Mouse (Mus musculus): Measurements from ENCODE around the gene Upb1. TPM values are rescaled to one million over a fixed set of nuclear protein-coding genes. Genes with fewer than 3 reads are reported as not detected.
"Not testable (repeated sequence)": the region's sequence is repeated elsewhere in the genome, so short reads cannot be mapped to it uniquely, and the experiment has no call there.

Gene Upb1
- under 1 TPM; 0.40 to 0.76 TPM for total RNA-seq (2021)
- long read RNA-seq, experiment 1: 0 reads
- long read RNA-seq, experiment 2, partial matches to known transcripts: 0 of 2 reads
- long read RNA-seq, experiment 2, other reads (novel, unspliced or antisense): 0 of 2 reads

DNA sequence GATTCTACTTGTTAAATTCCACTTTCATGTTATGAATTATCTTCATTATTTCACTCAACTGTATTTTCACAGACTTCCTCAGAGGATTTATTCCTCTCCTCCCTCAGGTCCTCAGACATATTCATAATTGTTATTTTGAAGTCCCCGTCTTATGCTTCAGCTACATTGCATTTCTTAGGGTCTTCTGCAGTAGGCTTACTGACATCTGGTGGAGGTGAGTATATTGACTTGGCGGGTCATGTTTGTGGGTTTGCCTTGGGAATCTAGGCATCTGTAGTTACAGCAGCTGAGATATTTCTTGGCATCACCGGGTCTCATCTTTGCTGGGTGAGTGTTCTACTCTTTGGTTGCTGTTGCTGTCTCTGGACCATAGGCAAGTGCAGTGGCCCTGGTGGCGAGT lies at the start of gene Upb1:
Gene Upb1 (plus strand): TSS at position 158 of the 400 bp plus-strand sequence.
- DNase-seq: no peak

DNA sequence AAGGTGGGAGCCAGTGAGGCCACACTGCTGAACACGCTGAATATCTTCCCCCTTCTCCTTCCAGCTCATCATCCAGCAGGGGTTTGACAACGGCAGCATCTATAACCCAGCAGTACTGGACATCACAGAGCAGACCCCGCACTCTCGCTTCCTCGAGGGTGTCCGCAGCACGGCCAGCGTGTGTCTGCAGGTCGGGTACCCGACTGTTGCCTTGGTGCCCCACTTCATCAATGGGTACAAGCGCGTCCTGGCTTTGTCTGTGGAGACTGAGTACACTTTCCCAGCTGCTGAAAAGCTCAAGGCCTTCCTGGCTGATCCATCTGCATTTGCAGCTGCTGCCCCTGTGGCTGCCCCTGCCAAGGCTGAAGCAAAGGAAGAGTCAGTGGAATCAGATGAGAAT lies 48.4 kb upstream of the Upb1 start:
- no peak for DNase-seq

DNA sequence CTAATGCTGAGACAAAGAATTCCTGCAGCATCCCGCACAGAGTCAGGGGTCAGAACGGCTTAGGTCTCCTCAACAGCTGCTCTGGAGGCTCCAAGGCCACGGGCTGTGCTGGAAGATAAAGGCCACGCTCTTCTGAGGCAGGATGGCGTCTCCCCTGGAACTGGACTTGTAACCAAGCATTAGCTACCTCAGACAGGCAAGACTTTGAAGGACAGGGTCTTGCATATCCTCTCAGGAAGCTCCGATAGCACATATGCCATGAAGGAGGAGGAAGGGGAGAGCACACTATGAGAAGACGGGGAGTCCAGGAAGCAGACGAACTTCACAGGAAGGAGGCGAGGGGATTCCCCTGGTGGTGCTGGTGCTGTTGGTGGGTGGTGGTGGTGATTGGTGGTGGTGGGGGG lies 47.1 kb upstream of the Upb1 start:
- peak in 1 of 2 experiments; percentile 25 for DNase-seq

DNA sequence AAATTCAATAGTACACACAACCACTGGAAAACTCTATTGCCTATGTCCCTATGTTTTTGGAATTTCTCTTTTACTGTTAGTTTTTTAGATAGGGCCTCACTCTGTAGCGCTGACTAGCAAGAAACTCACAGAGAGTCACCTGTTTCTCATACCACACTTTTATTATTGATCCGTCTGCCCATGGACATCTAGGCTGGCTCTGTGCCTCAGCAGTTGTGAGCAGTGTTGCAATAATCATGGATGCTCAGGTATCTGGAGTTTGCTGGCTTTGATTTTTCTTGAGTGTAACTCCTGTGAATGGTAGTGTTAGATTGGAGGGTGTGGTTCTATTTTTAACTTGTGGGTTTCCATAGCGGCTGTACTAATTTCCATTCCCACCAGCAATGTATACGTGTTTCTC lies 45.6 kb upstream of the Upb1 start:
- no peak for DNase-seq

DNA sequence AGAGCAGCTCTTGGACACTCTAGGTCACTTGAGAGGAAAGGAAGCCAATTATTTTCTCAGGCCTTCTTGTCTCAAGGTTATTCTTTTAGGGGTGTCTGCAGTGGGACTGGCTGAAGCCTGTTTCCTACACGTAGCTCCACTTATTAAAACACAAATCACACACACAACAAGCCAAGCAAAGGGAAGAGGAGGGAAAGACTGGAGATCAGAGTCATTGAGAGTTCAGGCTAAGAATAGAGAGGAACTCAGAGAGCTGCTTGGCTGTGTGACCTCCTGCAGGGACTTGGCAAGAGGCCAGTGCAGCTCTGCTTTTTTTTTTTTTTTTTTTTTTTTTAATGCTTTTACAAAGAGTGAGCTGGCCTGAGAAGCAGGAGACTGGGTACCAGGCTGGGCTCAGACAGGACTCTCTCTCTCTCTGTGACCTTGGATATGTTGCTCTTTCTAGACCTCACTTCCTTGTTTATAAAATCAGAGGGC lies 36.7 kb upstream of the Upb1 start:
- peak; percentile 57 to 77 for DNase-seq

DNA sequence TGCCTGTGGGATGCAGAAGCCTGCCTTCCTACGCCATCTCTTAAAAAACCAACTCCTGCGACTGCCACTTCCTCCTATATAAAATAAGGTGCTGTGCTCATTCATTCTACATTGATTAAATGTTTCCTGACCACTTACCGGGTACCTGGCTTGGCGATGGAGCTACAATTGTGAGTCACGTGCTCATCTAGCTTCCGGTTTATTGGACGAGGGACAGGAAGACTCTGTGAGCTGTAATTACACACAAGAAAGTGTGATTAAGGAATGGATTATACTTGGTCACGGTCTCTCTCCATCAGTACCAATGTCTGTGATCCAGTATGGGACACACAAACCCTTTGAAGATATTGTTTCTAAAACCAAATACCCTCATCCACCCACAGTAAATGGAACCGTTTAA lies 36.1 kb upstream of the Upb1 start:
- DNase-seq: no peak

DNA sequence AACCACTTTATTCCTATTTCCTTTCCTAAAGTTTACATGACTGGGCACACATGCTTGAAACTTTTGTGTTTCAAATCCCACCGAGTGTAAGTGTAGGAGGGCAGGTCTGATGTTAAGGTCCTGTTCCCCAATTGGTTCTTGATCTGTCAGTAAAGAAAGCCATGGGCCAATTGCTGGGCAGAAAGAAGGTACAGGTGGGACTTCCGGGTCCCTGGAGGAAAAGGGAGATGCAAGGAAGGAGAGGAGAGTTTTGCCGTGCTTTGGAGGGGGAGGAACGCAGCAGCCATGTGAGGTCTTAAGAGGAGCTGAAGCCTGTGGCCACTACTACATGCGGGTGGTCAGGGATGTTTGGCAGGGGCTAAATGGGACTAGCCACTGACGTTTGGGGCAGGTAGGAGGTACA lies 35.7 kb upstream of the Upb1 start:
- no peak for DNase-seq

DNA sequence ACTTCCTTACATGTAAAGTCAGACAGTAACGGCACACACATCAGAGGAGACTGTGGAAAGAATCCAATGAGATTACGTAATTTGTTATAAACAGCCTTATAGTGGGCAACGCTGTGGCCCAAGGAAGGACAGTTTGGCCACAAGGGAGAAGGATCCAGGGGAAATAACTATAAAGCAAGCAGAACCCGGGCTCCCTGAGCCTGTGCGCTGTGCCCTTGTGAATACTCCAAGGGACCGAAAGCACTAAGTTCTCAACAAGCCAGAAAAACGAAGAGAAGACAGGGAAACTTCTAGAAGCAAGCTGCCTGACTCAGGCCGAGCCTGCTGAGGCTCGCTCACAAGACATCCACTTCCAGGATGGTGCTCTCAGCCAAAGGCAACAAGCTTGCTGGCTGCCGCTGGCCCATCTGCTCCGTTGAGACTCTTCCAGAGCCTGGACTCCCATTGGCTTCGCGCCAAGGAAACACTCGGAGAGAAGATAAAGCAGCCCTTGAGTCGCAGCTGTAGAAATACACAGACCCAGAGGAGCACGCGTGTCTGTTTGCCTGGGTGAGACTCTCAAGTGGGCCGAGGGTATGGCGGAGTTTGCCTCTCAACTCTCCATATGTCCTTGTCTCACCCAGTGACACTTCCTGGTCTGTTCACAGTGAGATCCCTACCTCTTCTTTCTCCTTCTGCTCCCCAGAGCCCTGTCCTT lies 27.1 kb upstream of the Upb1 start:
- DNase-seq: not testable (repeated sequence)

DNA sequence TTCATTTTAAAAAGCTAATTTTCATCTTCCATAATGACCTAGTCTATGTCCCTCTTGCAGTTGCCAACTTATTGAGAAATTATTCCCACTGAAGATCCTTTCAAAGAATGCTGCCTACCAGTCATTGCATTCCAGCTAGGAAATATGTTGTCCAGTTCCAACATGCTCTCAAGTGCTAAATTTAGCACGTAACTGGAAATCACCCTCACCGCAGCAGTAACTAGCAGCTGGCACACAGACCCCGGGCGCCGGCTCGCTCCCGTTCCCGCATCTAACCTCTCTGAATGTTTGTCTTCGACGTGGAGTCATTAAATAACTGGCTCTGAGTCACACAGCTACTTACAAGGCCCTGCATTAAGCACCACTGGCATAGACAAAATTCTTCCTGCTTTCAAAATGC lies 22.2 kb upstream of the Upb1 start:
- DNase-seq: no peak

DNA sequence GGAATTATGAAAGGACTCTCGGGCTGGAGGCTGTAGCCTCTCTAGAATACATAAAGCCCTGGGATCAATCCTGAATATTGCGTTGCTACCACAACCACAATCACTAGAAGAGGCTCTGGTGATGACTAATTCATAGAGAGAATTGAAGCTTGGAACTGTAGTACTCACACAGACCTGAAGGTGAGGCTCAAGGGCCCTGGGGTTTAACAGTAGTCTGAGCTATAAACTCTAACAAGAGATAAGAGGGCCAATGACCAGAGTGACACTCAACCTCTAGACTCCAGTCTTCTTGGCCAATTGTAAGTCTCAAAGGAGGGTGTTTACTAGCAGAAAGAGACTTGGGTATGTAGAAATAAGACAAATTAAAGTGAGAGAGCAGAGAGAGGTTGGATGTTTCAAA lies 10.8 kb upstream of the Upb1 start:
- no peak for DNase-seq

DNA sequence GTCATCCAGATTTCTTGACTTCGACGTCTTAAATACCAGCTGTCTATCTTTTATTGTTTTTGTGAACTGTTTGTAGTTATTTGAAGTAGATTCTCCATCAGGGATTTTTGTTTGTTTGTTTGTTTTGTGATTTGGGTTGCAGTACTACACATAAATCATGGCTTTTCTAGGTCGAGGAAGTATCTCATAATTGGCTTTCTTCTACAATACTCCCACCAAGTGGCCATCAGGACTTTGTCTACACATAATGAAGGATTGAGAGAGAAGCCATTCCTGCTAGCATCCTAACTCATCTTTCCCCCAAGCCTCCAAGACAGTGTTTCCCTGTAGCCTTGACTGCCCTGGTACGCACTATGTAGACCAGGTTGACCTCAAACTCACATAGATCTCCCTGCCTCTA lies 10.1 kb upstream of the Upb1 start:
- no peak for DNase-seq

DNA sequence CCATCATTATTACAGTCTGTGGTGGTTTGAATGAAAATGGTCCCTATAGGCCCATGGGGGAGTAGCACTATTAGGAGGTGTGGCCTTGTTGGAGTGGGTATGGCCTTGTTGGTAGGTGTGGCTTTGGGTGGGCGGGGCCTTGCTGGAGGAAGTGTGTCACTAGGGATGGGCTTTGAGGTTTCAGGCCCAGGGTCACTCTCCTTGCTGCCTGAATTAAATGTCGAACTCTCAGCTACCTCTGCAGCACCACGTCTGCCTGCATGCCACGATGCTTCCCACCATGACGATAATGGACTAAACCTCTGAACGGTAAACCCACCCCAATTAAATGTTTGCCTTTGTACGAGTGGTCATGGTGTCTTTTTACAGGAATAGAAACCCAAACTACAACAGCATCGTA lies 6.1 kb upstream of the Upb1 start:
- DNase-seq: no peak

DNA sequence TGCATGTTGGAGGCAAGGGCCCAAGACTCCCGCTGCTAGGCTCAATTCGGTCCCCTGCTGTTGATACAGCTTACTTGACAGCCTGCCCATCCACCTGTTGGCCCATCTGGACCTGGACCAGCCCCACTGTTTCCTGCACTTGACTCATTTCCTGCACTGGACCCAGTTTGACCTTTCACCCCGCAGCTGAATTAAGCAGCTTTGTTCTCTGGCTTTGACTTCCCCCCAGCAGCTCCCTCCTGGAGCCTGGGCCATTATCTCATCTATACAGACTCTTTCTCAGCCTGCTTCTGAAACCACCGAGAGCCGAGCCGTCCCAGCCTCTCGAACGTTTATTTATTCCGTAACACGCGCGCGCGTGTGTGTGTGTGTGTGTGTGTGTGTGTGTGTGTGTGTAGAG lies 3.9 kb upstream of the Upb1 start:
- DNase-seq: peak; percentile 33 to 49

DNA sequence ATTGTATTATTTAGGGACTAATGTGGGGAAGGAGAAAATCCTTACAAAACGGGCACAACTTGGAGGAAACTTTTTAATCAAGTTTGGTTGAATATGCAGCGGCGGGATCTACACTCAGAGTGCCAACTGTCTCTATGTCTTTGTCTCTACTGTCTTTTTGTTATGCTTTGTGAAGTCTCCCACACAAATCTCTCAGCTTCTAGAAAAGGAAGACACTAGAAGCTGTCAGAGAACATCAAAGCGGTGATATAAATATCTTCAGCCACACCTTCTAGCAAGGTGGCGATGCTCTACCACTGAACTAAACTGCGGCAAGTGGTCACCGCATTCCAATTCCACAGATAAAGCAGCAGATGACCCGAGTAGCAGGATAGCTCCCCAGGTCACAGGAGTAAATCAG lies 5.0 kb downstream of the Upb1 start:
- no peak for DNase-seq

DNA sequence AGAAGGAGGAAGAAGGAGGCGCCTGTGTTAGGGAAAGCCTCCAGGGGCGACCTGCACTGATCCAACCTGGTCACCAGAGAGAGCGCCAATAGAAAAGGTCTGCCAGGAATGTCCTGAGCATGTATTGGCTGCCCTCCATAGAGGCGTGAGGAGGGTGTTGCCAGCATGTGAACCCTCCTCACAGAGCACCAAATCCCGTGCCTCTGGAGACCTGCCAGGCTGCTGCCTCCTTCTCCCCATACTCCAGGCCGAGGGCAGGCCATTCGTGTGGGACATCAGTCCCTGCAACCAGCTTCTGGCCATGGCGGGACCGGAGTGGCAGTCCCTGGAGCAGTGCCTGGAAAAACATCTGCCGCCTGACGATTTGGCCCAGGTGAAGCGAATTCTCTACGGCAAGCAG lies 5.8 kb downstream of the Upb1 start:
- peak; percentile 13 to 54 for DNase-seq

DNA sequence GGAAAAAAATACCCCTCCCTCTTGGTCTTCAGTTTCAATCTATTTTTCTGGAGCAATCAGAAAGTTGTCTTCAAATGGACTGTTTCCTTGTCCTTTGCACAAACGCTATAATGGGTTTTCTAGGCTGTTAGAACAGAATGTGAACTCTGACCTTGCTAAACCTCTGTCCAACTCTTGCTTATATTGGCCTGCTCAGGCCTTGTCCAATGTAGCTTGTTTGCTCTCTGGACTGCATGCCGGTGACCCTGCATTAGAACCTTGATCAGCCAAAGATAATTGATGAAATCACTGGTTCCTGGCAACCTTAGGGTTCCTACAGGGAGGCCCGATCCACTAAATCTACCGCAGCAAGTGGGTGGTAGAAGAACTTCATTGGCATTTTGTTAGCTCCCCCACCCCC lies 6.8 kb downstream of the Upb1 start:
- DNase-seq: no peak

DNA sequence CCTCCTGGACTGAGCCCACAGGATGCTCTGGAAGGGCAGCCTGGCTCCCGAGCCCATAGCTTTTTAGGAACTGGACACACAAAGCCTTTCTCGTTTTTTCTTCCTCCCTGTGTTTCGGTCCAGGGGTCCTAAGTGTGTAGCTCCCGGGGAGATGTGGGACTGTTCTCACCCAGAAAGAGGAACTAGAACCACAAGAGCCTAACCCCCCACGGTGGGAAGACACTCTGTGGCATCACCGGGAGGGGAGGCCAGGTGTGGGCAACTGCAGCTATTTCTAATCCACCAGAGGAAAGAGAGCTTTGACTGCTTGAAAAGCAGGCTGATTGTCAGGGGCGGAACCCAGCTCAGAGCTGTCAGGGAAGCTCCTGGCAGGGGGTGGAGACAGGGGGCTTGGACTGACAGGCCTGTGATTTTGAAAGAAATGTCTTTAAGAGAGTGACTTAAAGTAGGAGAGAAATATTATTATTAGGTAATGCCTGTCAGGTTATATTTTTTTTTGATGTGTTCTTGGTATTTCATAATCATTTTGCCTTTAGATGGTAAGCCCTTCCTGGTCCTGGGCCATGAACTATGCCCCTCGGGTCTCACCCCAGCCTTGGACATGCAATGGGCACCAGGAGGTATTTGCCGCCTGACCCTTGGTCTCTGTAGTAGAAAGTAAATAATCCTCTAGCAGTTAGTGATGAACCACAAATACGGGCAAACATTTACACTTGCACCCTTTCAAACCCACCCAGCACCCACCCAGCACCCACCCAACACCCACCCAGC lies 10.6 kb downstream of the Upb1 start:
- not testable (repeated sequence) for DNase-seq

DNA sequence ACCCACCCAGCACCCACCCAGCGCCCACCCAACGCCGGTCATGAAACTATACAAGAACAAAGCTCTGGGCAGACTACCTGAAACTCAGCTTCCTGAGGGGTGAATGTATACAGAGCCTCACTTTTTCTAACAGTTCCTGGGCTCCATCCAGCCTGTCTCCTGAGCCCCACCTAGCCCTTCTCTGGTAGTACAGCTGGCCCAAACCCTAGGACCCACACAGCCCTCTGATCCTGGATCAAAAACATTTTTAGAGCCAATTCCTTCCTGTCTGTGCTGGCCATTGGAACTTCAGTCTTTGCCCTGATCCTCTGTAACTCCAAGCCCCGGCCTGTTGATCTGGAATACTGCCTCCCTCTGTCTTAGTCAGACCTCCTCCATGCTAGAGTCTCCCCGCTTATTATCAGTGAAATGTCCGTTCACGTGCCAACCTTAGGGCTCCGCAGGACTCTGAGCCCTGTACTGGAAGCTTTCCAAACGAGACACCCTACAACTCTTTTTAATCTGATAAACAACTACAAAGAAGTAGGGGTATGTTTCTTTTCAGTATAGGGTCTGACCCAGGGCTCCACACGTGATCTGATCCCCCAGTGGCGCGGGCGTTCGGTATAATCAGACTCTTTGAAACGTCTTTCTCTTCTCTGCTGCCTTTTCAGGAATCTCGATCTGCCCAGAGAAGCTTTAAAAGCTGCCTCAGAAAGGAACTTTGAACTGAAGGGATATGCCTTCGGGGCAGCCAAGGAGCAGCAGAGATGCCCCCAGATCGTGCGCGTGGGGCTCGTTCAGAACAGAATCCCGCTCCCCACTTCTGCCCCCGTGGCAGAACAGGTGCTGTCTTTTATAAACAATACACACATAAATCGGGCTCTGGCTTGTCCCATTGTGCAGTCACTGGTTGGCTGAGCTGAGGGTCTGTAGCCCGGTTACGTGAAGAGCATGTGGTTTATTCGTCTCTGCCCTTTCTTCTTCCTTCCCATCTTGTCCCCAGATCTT lies 11.5 kb downstream of the Upb1 start:
- no peak for DNase-seq

DNA sequence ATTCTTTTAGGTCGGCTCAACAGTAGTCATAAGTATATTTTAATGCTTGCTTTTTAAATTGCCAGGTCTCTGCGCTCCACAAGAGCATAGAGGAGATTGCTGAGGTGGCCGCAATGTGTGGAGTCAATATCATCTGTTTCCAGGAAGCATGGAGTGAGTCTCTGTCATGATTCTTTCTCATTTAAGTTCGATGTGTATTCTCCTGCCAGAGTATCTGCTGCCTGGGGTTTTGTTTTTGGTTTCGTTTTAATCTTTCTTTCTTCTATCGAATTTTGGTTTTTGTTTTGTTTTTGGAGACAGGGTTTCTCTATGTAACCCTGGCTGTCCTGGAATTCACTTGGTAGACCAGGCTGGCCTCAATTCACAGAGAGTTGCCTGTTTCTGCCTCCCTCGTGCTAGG lies 14.0 kb downstream of the Upb1 start:
- no peak for DNase-seq

DNA sequence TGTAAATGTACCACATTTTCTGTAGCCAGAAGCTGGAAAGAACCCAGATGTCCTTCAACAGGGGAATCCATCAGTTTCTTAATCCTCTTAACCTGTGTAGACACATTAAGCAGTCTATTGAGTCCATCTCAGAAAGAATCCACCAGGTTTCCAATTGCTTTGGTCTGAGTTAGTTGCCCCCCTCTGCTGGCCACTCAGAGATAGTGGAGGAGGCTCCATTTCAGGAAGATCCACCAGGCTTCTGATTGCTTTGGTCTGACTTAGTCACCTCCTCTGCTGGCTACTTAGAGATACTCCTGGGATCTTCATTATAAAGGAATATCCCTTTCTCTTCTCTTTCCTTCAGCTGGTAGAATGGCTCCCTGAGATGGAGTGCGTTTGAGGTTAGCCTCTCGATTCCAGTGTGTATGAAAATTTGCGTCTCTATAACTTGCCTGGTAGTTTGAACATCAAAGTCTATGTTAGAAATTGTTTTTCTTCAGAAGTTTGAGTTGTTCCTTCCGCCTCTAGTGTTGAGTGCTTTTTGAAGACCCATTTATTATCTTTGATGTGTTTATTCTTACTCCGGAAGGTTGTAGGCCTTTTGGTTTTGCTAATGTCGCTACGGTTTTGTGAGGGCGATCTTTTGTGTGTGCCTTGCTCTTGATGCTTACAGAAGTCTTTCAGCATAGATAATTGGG lies 16.6 kb downstream of the Upb1 start:
- no peak for DNase-seq

DNA sequence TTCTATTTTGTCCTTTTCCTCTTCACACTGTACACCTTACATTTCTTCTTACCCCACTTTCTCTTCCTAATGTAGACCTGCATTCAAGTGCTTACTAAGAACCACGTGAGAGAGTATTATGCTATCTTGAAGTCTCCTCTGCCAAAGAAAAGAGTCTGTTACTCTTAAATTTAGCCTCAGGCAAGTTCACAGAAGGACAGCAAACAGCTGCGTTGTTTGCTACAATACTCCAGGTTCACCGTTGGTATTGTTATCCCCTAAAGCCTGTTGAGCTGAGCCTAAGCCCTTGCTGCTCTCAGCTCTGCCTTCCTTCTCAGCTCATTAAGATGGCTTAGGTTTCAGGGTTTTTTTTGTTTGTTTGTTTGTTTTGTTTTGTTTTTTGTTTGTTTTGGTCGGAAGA lies 17.8 kb downstream of the Upb1 start:
- no peak for DNase-seq

DNA sequence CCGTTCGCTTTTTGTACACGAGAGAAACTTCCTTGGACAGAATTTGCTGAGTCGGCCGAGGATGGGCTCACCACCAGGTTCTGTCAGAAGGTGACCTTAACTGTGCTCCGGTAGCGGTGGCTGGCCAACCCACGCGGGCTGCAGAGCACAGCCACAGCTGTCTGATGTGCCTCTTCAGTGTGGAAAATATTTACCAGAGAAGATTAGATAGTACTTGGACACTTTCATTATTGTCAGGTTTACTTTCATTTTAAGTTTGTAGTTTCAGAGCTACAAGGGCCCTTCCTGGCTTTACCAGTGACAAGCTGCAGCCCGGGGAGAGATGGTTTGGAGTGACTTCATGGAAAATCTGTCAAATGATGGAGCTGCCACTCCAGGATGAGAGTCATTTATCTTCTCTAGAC lies 23.6 kb downstream of the Upb1 start:
- no peak for DNase-seq
